Mouse (Mus musculus) midbrain, embryonic 14.5 days (tissue): ENCODE measurements around the gene Ripor3. TPM values are rescaled to one million over a fixed set of nuclear protein-coding genes. Genes with fewer than 3 reads are reported as not detected.

Source experiments
- ATAC-seq: fragments of 200-750 bp; cut with Nextera tagmentation; 2 replicates; pipeline ENCODE4 v1.8.0; 2017; ENCODE audit warnings: moderate number of reproducible peaks, moderate library complexity; ENCODE audit not compliant: low FRiP score, low TSS enrichment
- DNase-seq: peaks from one replicate; pipeline ENCODE4 v3.0.0-alpha.2; 2015
- H3K27ac ChIP-seq: fragments of 300-500 bp; sonication (generic); replicated peaks from 2 replicates; pipeline ENCODE4 v1.5.1; 2014; ENCODE audit warnings: mild to moderate bottlenecking, low read depth, low read length, moderate library complexity
- H3K27me3 ChIP-seq: fragments of 300-500 bp; sonication (generic); 2 replicates; pipeline ENCODE4 v1.6.1; 2014; ENCODE audit warnings: low read length, control low read depth, mixed read lengths; ENCODE audit not compliant: control insufficient read depth, insufficient read depth
- H3K36me3 ChIP-seq: fragments of 300-500 bp; sonication (generic); 2 replicates; pipeline ENCODE4 v1.6.1; 2014; ENCODE audit warnings: low read length, control low read depth; ENCODE audit not compliant: control insufficient read depth, insufficient read depth
- H3K4me1 ChIP-seq: fragments of 300-500 bp; sonication (generic); 2 replicates; pipeline ENCODE4 v1.6.1; 2014; ENCODE audit warnings: mild to moderate bottlenecking, antibody characterized with exemption, low read length, control low read depth; ENCODE audit not compliant: control insufficient read depth, insufficient read depth
- H3K4me2 ChIP-seq: fragments of 300-500 bp; sonication (generic); 2 replicates; pipeline ENCODE4 v1.6.1; 2014; ENCODE audit warnings: mild to moderate bottlenecking, low read length, moderate library complexity
- H3K4me3 ChIP-seq: fragments of 300-500 bp; sonication (generic); replicated peaks from 2 replicates; pipeline ENCODE4 v1.5.1; 2014; ENCODE audit warnings: low read depth, low read length
- H3K9ac ChIP-seq: fragments of 300-500 bp; sonication (generic); replicated peaks from 2 replicates; pipeline ENCODE4 v1.6.1; 2014; ENCODE audit warnings: mild to moderate bottlenecking, low read length, moderate library complexity
- H3K9me3 ChIP-seq: fragments of 300-500 bp; sonication (generic); 2 replicates; pipeline ENCODE4 v1.6.1; 2016; ENCODE audit warnings: low read length, control low read depth, mixed read lengths; ENCODE audit not compliant: control insufficient read depth
- WGBS: fragments of 180-500 bp; shearing (Covaris S2); extraction: QIAGEN DNeasy Blood & Tissue Kit; methylation state at CpG from one replicate; pipeline ENCODE4 v1.1.7; 2014; 5-methylcytosine and 5-hydroxymethylcytosine counted together
- polyA plus RNA-seq: library from polyadenylated mRNA; unstranded; fragments of >200 nt; fragmentation: Nextera tagmentation; extraction: Ambion mirVana; gene quantifications from 2 replicates; pipeline ENCODE4 v1.2.1, GENCODE M21; 2014

Ripor3 gene
- polyA plus RNA-seq, 1 experiment from 2014 or later: 0.22 TPM

- DNase-seq: no peak
- no peaks in the 10 kb centered on the region for H3K9me3 ChIP-seq
- no peak for ATAC-seq
- WGBS: 87% methylated on average over 5 of the region's 5 CpGs
- H3K27me3 ChIP-seq: no peaks in the 10 kb centered on the region
- H3K27ac ChIP-seq: no peak overlapping the region
- no peak overlapping the region for H3K4me2 ChIP-seq
- no peaks in the 10 kb centered on the region for H3K4me1 ChIP-seq
- H3K4me3 ChIP-seq: no peak overlapping the region
- H3K36me3 ChIP-seq: peaks cover 98% of the 10 kb centered on the region
- H3K9ac ChIP-seq: no peak overlapping the region
Measured at GRCm38 (mm10) chr2:167972146-167972545, 38.3 kb downstream of the Ripor3 start.

- no peaks in the 10 kb centered on the region for H3K4me1 ChIP-seq
- WGBS: 85% methylated on average over 10 of the region's 10 CpGs
- no peaks in the 10 kb centered on the region for H3K9me3 ChIP-seq
- no peaks in the 10 kb centered on the region for H3K27me3 ChIP-seq
- peaks cover 98% of the 10 kb centered on the region for H3K36me3 ChIP-seq
- DNase-seq (no peak), ATAC-seq (no peak)
- no peak overlapping the region for H3K27ac ChIP-seq
- H3K4me2 ChIP-seq: no peak overlapping the region
- no peak overlapping the region for H3K4me3 ChIP-seq
- H3K9ac ChIP-seq: no peak overlapping the region
Measured at GRCm38 (mm10) chr2:167969851-167970541, 40.4 kb downstream of the Ripor3 start.

- Histone ChIP-seq H3K36me3 (peaks cover 98% of the 10 kb centered on the region), H3K27me3 (no peaks in the 10 kb centered on the region), H3K9ac (no peak overlapping the region), H3K4me1 (no peaks in the 10 kb centered on the region), H3K27ac (no peak overlapping the region), H3K9me3 (no peaks in the 10 kb centered on the region), H3K4me2 (no peak overlapping the region), H3K4me3 (no peak overlapping the region)
- ATAC-seq: no peak
- 98% methylated on average over 7 of the region's 7 CpGs for WGBS
- DNase-seq: no peak
Measured at GRCm38 (mm10) chr2:167968504-167968903, 41.9 kb downstream of the Ripor3 start.

GRCm38 (mm10) chr2:167965911-167966310 is 44.5 kb downstream of the Ripor3 start:
- ATAC-seq: no peak
- Histone ChIP-seq H3K4me3 (no peak overlapping the region), H3K27ac (no peak overlapping the region), H3K27me3 (no peaks in the 10 kb centered on the region), H3K36me3 (peaks cover 78% of the 10 kb centered on the region), H3K4me2 (no peak overlapping the region), H3K9ac (no peak overlapping the region), H3K4me1 (no peaks in the 10 kb centered on the region), H3K9me3 (no peaks in the 10 kb centered on the region)
- WGBS: 96% methylated on average over 3 of the region's 3 CpGs
- no peak for DNase-seq

- peaks cover 63% of the 10 kb centered on the region for H3K36me3 ChIP-seq
- no peaks in the 10 kb centered on the region for H3K27me3 ChIP-seq
- no peak overlapping the region for H3K4me3 ChIP-seq
- H3K9me3 ChIP-seq: no peaks in the 10 kb centered on the region
- H3K27ac ChIP-seq: no peak overlapping the region
- DNase-seq (no peak), ATAC-seq (no peak)
- no peak overlapping the region for H3K9ac ChIP-seq
- 93% methylated on average over 9 of the region's 9 CpGs for WGBS
- H3K4me1 ChIP-seq: no peaks in the 10 kb centered on the region
- H3K4me2 ChIP-seq: no peak overlapping the region
Measured at GRCm38 (mm10) chr2:167964320-167964719, 46.1 kb downstream of the Ripor3 start.

- DNase-seq: no peak
Measured at GRCm38 (mm10) chr2:167963778-167964300, 46.6 kb downstream of the Ripor3 start.

GRCm38 (mm10) chr2:167963176-167963575 is 47.2 kb downstream of the Ripor3 start:
- H3K4me2 ChIP-seq: no peak overlapping the region
- 96% methylated on average over 4 of the region's 4 CpGs for WGBS
- H3K27ac ChIP-seq: no peak overlapping the region
- H3K36me3 ChIP-seq: peaks cover 51% of the 10 kb centered on the region
- H3K4me1 ChIP-seq: 0 out of 2 replicates have a peak, but pooled peaks cover 2% of the 10 kb centered on the region
- no peak for ATAC-seq
- no peaks in the 10 kb centered on the region for H3K27me3 ChIP-seq
- no peak overlapping the region for H3K9ac ChIP-seq
- no peak overlapping the region for H3K4me3 ChIP-seq
- no peak for DNase-seq
- H3K9me3 ChIP-seq: no peaks in the 10 kb centered on the region

More at GRCm38 (mm10) chr2:167963778-167964300, 46.6 kb downstream of the Ripor3 start:
- Histone ChIP-seq H3K4me3 (no peak overlapping the region), H3K27ac (no peak overlapping the region), H3K4me1 (no peaks in the 10 kb centered on the region), H3K27me3 (no peaks in the 10 kb centered on the region), H3K9me3 (no peaks in the 10 kb centered on the region), H3K9ac (no peak overlapping the region), H3K4me2 (no peak overlapping the region), H3K36me3 (peaks cover 58% of the 10 kb centered on the region)
- ATAC-seq: no peak
- 96% methylated on average over 9 of the region's 9 CpGs for WGBS

- Histone ChIP-seq H3K4me2 (no peak overlapping the region), H3K9me3 (no peaks in the 10 kb centered on the region), H3K9ac (no peak overlapping the region), H3K4me3 (no peak overlapping the region), H3K27me3 (no peaks in the 10 kb centered on the region), H3K4me1 (0 out of 2 replicates have a peak, but pooled peaks cover 2% of the 10 kb centered on the region), H3K36me3 (peaks cover 43% of the 10 kb centered on the region), H3K27ac (no peak overlapping the region)
- no peak for ATAC-seq
- 93% methylated on average over 6 of the region's 6 CpGs for WGBS
- no peak for DNase-seq
Measured at GRCm38 (mm10) chr2:167962347-167962746, 48.1 kb downstream of the Ripor3 start.

GRCm38 (mm10) chr2:167960584-167960983 is 49.8 kb downstream of the Ripor3 start:
- Histone ChIP-seq H3K4me3 (no peak overlapping the region), H3K27ac (no peak overlapping the region), H3K9me3 (no peaks in the 10 kb centered on the region), H3K27me3 (no peaks in the 10 kb centered on the region), H3K4me2 (no peak overlapping the region), H3K9ac (no peak overlapping the region), H3K36me3 (peaks cover 26% of the 10 kb centered on the region), H3K4me1 (0 out of 2 replicates have a peak, but pooled peaks cover 2% of the 10 kb centered on the region)
- DNase-seq: no peak
- WGBS: 81% methylated on average over 8 of the region's 8 CpGs
- no peak for ATAC-seq
